Mouse (Mus musculus): ENCODE data around the gene Ablim1. TPM values are rescaled to one million over a fixed set of nuclear protein-coding genes. Genes with fewer than 3 reads are reported as not detected.

Ablim1 gene
- polyA plus RNA-seq, 1 experiment from 2014 or later = 116 TPM

DNA sequence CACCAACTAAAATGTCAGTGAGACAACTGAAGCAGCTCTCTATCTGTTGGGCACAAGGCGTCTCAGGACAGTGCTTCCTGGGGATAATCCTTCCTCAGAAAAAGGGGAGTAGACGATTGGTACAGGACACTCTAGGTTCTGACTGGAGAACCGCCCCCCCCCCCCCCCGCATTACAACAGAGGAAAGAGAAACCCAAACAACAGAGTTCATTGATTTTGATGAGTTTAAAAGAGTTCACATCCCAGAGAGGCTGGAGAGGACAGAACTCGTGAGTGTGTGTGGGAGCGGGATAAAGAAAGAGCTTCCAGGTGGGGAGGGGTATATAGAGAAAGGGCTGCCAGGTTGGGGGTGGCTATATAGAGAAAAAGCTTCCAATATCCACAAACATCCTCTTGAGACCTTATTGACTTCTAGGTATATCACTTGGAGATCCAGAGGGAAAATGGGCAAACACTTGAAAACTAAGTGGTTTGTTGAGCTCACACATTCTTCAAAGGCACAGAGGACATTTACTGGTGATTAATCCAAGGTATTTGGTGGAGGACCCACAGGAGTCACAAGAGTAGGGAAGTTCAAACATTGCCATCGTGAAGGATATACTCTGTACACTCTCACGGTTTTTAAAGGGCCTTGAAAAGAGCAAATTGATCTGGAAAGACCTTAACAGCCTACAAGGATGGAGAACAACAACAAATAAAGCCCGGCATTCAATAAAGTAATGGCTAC is 6.1 kb upstream of the Ablim1 start:
- no peak overlapping the region for H3K4me2 ChIP-seq
- no peaks in the 10 kb centered on the region for H3K36me3 ChIP-seq
- H3K27me3 ChIP-seq = peaks cover 2% of the 10 kb centered on the region; the same call in 1 of the 2 replicates
- H3K9me3 ChIP-seq = no peaks in the 10 kb centered on the region
- 76% methylated on average over 9 of the region's 9 CpGs for WGBS
- H3K4me3 ChIP-seq = no peak overlapping the region
- no peaks in the 10 kb centered on the region for H3K4me1 ChIP-seq
- no peak for ATAC-seq (ENCODE audit: insufficient number of reproducible peaks, low FRiP score, low TSS enrichment, low read depth)
- no peak overlapping the region for H3K9ac ChIP-seq
- no peak overlapping the region for H3K27ac ChIP-seq

DNA sequence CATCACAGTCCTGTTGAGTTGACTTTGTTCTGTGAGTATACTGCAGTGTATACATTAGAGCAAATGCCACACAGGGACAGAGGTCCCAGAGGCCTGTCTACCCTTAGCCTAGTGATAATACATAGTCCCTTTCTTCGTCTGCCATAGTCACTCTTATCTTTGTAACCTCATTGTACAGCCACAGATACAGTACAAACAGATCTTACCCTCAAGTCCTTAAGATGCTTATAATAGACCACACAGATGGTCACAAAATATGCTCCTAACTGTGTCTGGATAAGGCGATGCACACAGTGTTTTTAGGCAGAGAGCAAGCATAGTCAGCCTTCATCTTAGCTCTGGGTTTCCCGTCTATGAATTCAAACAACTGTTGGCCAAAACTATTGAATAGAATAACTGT is 1.9 kb upstream of the Ablim1 start:
- no peak for ATAC-seq (ENCODE audit: insufficient number of reproducible peaks, low FRiP score, low TSS enrichment, low read depth)
- Histone ChIP-seq H3K4me1 (peaks cover 13% of the 10 kb centered on the region), H3K4me3 (no peak overlapping the region), H3K4me2 (no peak overlapping the region), H3K27ac (no peak overlapping the region), H3K9ac (no peak overlapping the region), H3K9me3 (no peaks in the 10 kb centered on the region), H3K27me3 (peaks cover 33% of the 10 kb centered on the region), H3K36me3 (no peaks in the 10 kb centered on the region)
- 85% methylated on average over 3 of the region's 3 CpGs for WGBS

DNA sequence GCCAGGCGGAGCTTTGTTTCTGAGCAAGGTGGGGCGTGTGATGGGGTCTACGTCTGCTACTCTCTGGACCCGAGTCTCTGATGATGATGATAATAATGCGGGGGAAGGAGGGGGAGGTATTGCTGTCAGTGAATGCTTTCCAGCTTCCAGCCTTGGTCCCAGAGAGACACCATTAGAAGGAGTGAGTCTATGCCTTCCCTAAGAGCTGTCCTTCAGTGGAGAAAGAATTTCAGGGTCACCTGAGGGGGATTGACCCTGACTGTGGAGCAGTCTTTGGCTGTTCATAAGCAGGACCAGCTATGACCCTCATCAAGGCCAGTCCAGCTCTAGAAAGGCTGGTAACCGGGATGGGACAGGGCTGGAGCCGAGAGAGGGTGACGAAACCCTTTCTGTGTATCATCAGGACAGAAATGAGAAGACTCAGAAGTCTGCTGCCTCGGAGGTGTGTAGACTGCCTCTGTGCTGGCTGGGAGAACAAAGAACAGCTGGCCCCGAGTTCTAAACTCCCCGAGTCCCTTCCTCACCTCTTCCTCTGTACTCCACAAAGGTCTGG is 370 bp upstream of the Ablim1 start:
- 45% methylated on average over 11 of the region's 11 CpGs for WGBS
- no peaks in the 10 kb centered on the region for H3K9me3 ChIP-seq
- H3K9ac ChIP-seq = peak overlapping the region; percentile 31
- peak overlapping the region; percentile 50 for H3K4me3 ChIP-seq
- H3K4me1 ChIP-seq = peaks cover 13% of the 10 kb centered on the region
- no peak for ATAC-seq (ENCODE audit: insufficient number of reproducible peaks, low FRiP score, low TSS enrichment, low read depth)
- H3K27ac ChIP-seq = no peak overlapping the region
- no peaks in the 10 kb centered on the region for H3K36me3 ChIP-seq
- H3K27me3 ChIP-seq = peaks cover 33% of the 10 kb centered on the region
- peak overlapping the region; percentile 97 for H3K4me2 ChIP-seq

DNA sequence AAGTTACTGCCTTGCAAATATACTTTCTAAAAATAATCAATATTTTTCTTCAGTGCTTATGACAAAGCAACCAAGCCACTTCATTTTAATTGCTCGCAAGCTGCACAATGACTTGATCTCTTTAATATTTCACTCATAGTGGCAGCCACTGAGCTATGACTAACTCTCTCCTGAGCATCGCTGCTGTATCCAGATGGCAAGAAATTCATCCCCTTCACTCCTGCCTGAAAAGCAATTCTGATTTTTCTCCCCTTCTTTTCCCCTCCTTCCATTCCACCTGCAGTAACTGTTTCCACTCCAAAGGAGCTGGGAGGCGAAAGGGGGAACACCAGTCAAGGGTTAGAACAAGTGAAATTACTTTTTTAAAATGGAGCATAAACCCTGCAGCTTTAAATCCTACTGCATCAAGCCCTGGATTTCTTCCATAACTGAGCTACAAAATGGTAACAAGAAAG is 801 bp downstream of the Ablim1 start:
- peaks cover 33% of the 10 kb centered on the region for H3K27me3 ChIP-seq
- H3K4me3 ChIP-seq = peak overlapping the region; percentile 50
- no peaks in the 10 kb centered on the region for H3K36me3 ChIP-seq
- H3K9me3 ChIP-seq = no peaks in the 10 kb centered on the region
- peak overlapping the region; percentile 97 for H3K4me2 ChIP-seq
- WGBS = 54% methylated on average over 3 of the region's 3 CpGs
- H3K9ac ChIP-seq = no peak overlapping the region
- peaks cover 13% of the 10 kb centered on the region for H3K4me1 ChIP-seq
- ATAC-seq (ENCODE audit: insufficient number of reproducible peaks, low FRiP score, low TSS enrichment, low read depth) = no peak
- no peak overlapping the region for H3K27ac ChIP-seq

DNA sequence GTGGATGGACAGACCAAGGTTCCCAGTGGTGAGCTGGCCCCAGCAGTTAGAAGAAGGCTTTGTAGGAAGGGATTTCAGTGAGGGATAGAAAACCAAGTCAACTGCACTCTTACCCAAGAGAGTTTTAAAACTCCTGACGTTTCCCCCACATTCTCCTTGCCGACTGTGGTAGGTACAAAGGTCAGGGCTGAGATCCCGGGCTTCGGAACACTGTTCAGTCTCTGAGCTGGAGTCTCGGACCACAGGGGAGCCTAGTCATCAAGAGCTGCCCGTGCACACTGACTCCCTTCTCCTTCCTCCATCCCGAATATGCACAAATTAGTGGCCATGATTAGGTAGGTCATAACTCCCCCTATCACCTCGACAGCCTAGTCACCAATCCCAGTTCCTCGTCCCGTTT is 1.5 kb downstream of the Ablim1 start:
- Histone ChIP-seq H3K4me3 (no peak overlapping the region), H3K4me2 (no peak overlapping the region), H3K36me3 (no peaks in the 10 kb centered on the region), H3K9ac (no peak overlapping the region), H3K27ac (no peak overlapping the region), H3K4me1 (peaks cover 13% of the 10 kb centered on the region), H3K9me3 (no peaks in the 10 kb centered on the region), H3K27me3 (peaks cover 33% of the 10 kb centered on the region)
- no peak for ATAC-seq (ENCODE audit: insufficient number of reproducible peaks, low FRiP score, low TSS enrichment, low read depth)
- WGBS = 62% methylated on average over 10 of the region's 10 CpGs

DNA sequence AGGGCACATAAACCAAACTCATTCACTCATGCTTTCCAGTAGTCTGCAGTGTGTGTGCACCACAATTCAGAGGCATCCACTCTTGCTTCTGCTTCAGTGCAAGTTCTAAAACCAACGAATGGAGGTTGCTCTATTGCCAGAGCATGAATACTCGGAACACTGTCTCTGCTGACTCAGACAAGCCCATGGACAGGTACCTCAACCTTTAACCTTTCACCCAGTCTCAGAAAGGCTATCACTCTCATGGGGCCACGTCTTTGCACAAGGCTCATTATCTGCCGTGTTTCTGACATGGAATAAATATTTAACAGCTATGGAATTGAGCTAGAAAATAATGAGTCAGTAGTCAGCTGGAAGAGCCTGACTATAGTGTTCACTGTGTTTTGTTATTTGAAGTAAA is 4.7 kb downstream of the Ablim1 start:
- no peak overlapping the region for H3K4me2 ChIP-seq
- ATAC-seq (ENCODE audit: insufficient number of reproducible peaks, low FRiP score, low TSS enrichment, low read depth) = no peak
- no peak overlapping the region for H3K4me3 ChIP-seq
- H3K9me3 ChIP-seq = no peaks in the 10 kb centered on the region
- no peaks in the 10 kb centered on the region for H3K36me3 ChIP-seq
- H3K27ac ChIP-seq = no peak overlapping the region
- H3K4me1 ChIP-seq = peaks cover 12% of the 10 kb centered on the region
- no peak overlapping the region for H3K9ac ChIP-seq
- H3K27me3 ChIP-seq = peaks cover 23% of the 10 kb centered on the region
- WGBS = 66% methylated on average over 4 of the region's 4 CpGs

DNA sequence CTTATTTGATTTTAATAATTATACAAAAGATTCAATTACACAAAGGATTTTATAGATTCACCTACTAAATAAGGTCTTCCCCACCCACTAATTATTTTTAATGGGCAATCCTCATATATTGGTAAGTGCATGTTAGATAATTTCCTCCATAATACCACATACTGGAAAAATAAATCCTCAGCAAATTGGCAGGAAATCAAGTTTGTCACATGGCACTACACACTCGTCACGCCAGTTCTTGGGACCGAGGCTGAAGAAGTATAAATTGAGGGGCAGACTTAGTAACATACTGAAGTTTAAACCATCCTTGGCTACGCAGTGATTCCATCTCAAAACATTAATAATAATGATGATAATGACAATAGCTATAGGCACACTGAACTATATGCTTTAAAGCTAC is 8.1 kb downstream of the Ablim1 start:
- no peak overlapping the region for H3K4me2 ChIP-seq
- peaks cover 5% of the 10 kb centered on the region; the same call in 1 of the 2 replicates for H3K4me1 ChIP-seq
- no peaks in the 10 kb centered on the region for H3K36me3 ChIP-seq
- no peaks in the 10 kb centered on the region for H3K27me3 ChIP-seq
- WGBS = 29% methylated on average over 4 of the region's 4 CpGs
- H3K27ac ChIP-seq = no peak overlapping the region
- H3K4me3 ChIP-seq = no peak overlapping the region
- H3K9me3 ChIP-seq = no peaks in the 10 kb centered on the region
- ATAC-seq (ENCODE audit: insufficient number of reproducible peaks, low FRiP score, low TSS enrichment, low read depth) = no peak
- no peak overlapping the region for H3K9ac ChIP-seq

DNA sequence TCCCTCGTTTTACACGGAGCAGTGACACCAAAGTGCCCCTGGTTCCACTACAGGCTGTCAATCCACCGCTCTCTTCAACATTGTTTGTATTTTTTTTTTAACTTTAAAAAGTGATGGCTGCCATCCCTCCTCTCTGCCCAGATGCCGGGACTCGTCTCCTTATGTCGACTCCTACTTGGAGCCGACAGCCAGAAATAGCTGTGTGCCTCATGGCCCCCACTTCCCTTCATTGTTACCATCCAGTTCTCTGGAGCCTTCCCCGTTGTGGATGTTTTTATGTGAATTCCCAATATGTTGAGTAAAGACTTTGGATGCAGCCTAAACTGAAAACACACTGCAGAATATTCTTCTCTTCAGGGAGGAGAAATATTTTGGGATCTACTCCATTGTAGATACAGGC is 8.7 kb downstream of the Ablim1 start:
- no peak for ATAC-seq (ENCODE audit: insufficient number of reproducible peaks, low FRiP score, low TSS enrichment, low read depth)
- H3K9me3 ChIP-seq = no peaks in the 10 kb centered on the region
- no peaks in the 10 kb centered on the region for H3K27me3 ChIP-seq
- H3K4me3 ChIP-seq = no peak overlapping the region
- no peak overlapping the region for H3K9ac ChIP-seq
- H3K4me1 ChIP-seq = peaks cover 5% of the 10 kb centered on the region; the same call in 1 of the 2 replicates
- H3K4me2 ChIP-seq = no peak overlapping the region
- H3K27ac ChIP-seq = no peak overlapping the region
- WGBS = 58% methylated on average over 8 of the region's 8 CpGs
- no peaks in the 10 kb centered on the region for H3K36me3 ChIP-seq

DNA sequence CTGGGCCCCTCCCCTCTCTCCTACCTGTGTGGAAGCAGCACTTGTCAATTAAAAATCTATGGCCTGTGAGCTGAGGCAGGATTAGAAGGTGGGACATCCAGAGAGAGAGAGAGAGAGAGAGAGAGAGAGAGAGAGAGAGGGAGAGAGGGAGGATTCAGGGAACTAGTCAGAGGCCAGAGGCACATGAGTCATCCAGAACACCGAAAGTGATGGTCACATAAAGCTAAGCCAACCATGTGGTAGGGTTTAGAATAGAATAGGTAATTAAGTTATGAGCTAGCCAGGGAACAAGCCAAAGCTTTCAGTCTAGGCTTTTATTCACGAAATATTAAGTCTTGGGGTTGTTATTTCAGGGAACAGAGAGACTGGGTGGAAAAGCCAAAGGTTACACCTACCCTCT is 10.1 kb downstream of the Ablim1 start:
- Histone ChIP-seq H3K9me3 (no peaks in the 10 kb centered on the region), H3K27ac (no peak overlapping the region), H3K9ac (no peak overlapping the region), H3K36me3 (no peaks in the 10 kb centered on the region), H3K4me3 (no peak overlapping the region), H3K4me1 (peaks cover 5% of the 10 kb centered on the region; the same call in 1 of the 2 replicates), H3K4me2 (no peak overlapping the region), H3K27me3 (no peaks in the 10 kb centered on the region)
- WGBS = 57% methylated on average over 2 of the region's 2 CpGs
- no peak for ATAC-seq (ENCODE audit: insufficient number of reproducible peaks, low FRiP score, low TSS enrichment, low read depth)

DNA sequence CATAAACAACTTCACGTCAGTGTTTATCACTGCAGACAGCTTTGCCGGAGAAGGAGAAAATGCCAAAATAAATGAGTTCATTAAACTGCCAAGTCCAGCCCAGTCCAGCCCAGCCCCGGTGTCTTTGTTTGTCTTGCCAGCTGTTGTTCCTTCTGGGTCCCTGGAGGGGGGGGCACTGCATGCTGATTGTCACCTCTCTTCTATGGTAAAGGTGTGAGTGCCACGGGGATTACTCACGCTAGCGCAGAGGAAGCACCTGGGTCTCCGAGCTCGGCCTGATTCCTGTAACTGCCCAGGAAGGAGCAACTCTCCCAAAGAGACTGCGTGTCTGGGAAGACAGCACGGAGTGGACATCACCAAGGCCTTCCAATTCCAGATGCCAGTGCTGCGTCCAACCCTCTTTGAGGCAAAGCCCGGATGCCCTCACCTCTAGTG is 12.7 kb downstream of the Ablim1 start:
- Histone ChIP-seq H3K27me3 (no peaks in the 10 kb centered on the region), H3K9me3 (no peaks in the 10 kb centered on the region), H3K36me3 (no peaks in the 10 kb centered on the region), H3K9ac (no peak overlapping the region), H3K4me3 (no peak overlapping the region), H3K27ac (no peak overlapping the region), H3K4me1 (peaks cover 5% of the 10 kb centered on the region; the same call in 1 of the 2 replicates), H3K4me2 (no peak overlapping the region)
- ATAC-seq (ENCODE audit: insufficient number of reproducible peaks, low FRiP score, low TSS enrichment, low read depth) = no peak
- 48% methylated on average over 12 of the region's 12 CpGs for WGBS

DNA sequence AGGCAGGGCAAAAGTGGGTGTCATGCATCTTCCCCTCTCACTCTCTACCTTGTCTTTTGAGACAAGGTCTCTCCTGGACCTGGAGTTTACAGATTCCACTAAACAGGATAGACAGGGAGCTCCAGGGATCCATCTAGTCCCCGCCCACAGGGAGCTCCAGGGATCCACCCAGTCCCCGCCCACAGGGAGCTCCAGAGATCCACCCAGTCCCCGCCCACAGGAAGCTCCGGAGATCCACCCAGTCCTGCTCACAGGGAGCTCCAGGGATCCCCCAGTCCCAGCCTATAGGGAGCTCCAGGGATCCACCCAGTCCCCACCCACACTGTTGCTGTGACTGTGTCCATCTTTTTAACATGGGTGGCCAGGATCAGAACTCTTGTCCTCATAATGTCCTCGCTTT is 16.7 kb downstream of the Ablim1 start:
- H3K9ac ChIP-seq = no peak overlapping the region
- no peaks in the 10 kb centered on the region for H3K36me3 ChIP-seq
- WGBS = 73% methylated on average over 5 of the region's 5 CpGs
- no peak overlapping the region for H3K4me3 ChIP-seq
- H3K27ac ChIP-seq = no peak overlapping the region
- H3K9me3 ChIP-seq = no peaks in the 10 kb centered on the region
- no peaks in the 10 kb centered on the region for H3K27me3 ChIP-seq
- no peak for ATAC-seq (ENCODE audit: insufficient number of reproducible peaks, low FRiP score, low TSS enrichment, low read depth)
- peaks cover 13% of the 10 kb centered on the region; the same call in 1 of the 2 replicates for H3K4me1 ChIP-seq
- H3K4me2 ChIP-seq = no peak overlapping the region

DNA sequence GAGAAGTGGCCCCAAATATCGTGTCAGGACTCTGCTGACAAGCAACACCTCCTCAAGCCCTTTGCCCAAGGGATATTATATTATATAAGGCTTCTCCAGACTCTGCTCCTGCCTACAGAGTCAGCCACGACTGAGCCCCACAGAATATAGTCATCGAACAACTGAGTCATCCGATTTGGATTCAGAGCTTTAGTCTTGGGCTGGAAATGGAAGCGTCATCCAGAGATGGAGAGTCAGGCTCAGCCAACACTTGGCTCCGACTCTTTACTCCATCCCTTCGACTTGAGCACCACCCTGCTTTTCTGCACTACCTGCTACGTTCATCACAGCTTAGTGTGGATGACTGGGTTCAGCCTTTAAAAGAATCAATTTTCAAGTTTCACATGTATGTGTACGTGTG is 17.3 kb downstream of the Ablim1 start:
- H3K4me3 ChIP-seq = no peak overlapping the region
- no peaks in the 10 kb centered on the region for H3K36me3 ChIP-seq
- no peaks in the 10 kb centered on the region for H3K9me3 ChIP-seq
- no peak overlapping the region for H3K4me2 ChIP-seq
- WGBS = 86% methylated on average over 9 of the region's 9 CpGs
- ATAC-seq (ENCODE audit: insufficient number of reproducible peaks, low FRiP score, low TSS enrichment, low read depth) = no peak
- H3K4me1 ChIP-seq = peaks cover 13% of the 10 kb centered on the region; the same call in 1 of the 2 replicates
- no peaks in the 10 kb centered on the region for H3K27me3 ChIP-seq
- H3K27ac ChIP-seq = no peak overlapping the region
- no peak overlapping the region for H3K9ac ChIP-seq
